Mouse (Mus musculus) large intestine, adult 2 months (tissue): ENCODE measurements around the gene Birc5. TPM values are rescaled to one million over a fixed set of nuclear protein-coding genes. Genes with fewer than 3 reads are reported as not detected.

Experiments used
- polyA plus RNA-seq: library from polyadenylated mRNA; depleted of rRNA; stranded (reverse); fragments of >200 nt; gene quantifications from 2 replicates; pipeline ENCODE4 v1.2.3, GENCODE M21; 2012; rRNA removed

Birc5 gene
- polyA plus RNA-seq, 1 experiment, result 45.0 TPM

Other genes with a start within 250 kb of the Birc5 start
- gene Tnrc6c, start 195.0 kb upstream of the Birc5 start, polyA plus RNA-seq, result 8.2 and 13.2 TPM in 2 replicates
- 25.5 and 33.4 TPM in 2 replicates for gene Tmc8, start 67.2 kb upstream of the Birc5 start, polyA plus RNA-seq
- 66.3 and 76.5 TPM in 2 replicates for gene Tmc6, start 67.1 kb upstream of the Birc5 start, polyA plus RNA-seq
- gene 6030468B19Rik, start 51.6 kb upstream of the Birc5 start, polyA plus RNA-seq, result 0.40 and 0.41 TPM in 2 replicates
- not detected in 2 replicates for gene Gm20708, start 39.6 kb upstream of the Birc5 start, polyA plus RNA-seq
- 317 and 353 TPM in 2 replicates for gene Syngr2, start 39.6 kb upstream of the Birc5 start, polyA plus RNA-seq
- 9.3 and 13.5 TPM in 2 replicates for gene Afmid, start 23.3 kb upstream of the Birc5 start, polyA plus RNA-seq
- 79.4 and 95.1 TPM in 2 replicates for gene Tk1, start 23.2 kb upstream of the Birc5 start, polyA plus RNA-seq
- gene Tmem235, start 11.5 kb downstream of the Birc5 start, polyA plus RNA-seq, result 0.09 and 0.26 TPM in 2 replicates
- gene Tha1, start 24.2 kb downstream of the Birc5 start, polyA plus RNA-seq, result 24.4 and 25.7 TPM in 2 replicates
- gene Socs3, start 120.8 kb downstream of the Birc5 start, polyA plus RNA-seq, result 45.0 and 64.6 TPM in 2 replicates
- 46.4 and 50.6 TPM in 2 replicates for gene Pgs1, start 137.0 kb downstream of the Birc5 start, polyA plus RNA-seq